Mouse (Mus musculus): ENCODE data around the gene Agtpbp1.

GRCm38 (mm10) chr13:59584947-59585647 lies at the start of gene Agtpbp1, which contains the start of gene Naa35:
- TF ChIP-seq CTCF (IDR thresholded peaks at IDR 0.05; ENCODE audit: control insufficient read depth, insufficient read depth, insufficient read length) (no peak), USF1 (IDR thresholded peaks at IDR 0.05; ENCODE audit: low read depth) (no peak), MAX (IDR thresholded peaks at IDR 0.05) (no peak), MYOG (IDR thresholded peaks at IDR 0.05; ENCODE audit: control insufficient read depth, extremely low read depth, insufficient read length) (no peak)
